Mouse (Mus musculus): Measurements from ENCODE around the gene Sox8.

- TF ChIP-seq CHD2 (IDR thresholded peaks at IDR 0.05; ENCODE audit: low read depth, low read length) (no peak), ZC3H11A (IDR thresholded peaks at IDR 0.05; ENCODE audit: borderline replicate concordance, low read depth, low read length) (no peak), MAFK (IDR thresholded peaks at IDR 0.05; ENCODE audit: insufficient read depth, low read depth, low read length) (no peak)
Measured at GRCm38 (mm10) chr17:25541768-25542167, 28.7 kb downstream of the Sox8 start.

All from ES-E14 (cell line).